Mouse (Mus musculus) spleen, postnatal 36 days (tissue): ENCODE results near the gene Antxr1.

Experiments
- DNase-seq, 2 experiments: peaks; one replicate each; pipeline ENCODE4 v3.0.0; 2022; ENCODE audit warnings: low spot score in 2 of 2, mixed read lengths in 1 of 2

Antxr1 gene

GRCm38 (mm10) chr6:87248226-87248834, 87.3 kb downstream of the Antxr1 start:
- DNase-seq = no peak

GRCm38 (mm10) chr6:87244117-87245100, 91.2 kb downstream of the Antxr1 start:
- no peak for DNase-seq

GRCm38 (mm10) chr6:87237260-87237659, 98.4 kb downstream of the Antxr1 start:
- DNase-seq = no peak

GRCm38 (mm10) chr6:87236061-87236460, 99.6 kb downstream of the Antxr1 start:
- no peak for DNase-seq

- no peak for DNase-seq
These were observed 102.5 kb downstream of the Antxr1 start for GRCm38 (mm10) chr6:87233111-87233510.

- DNase-seq = no peak
These were observed 105.6 kb downstream of the Antxr1 start for GRCm38 (mm10) chr6:87230041-87230440.

- no peak for DNase-seq
These were observed 107.7 kb downstream of the Antxr1 start for GRCm38 (mm10) chr6:87227940-87228339.

- DNase-seq = no peak
These were observed 109.3 kb downstream of the Antxr1 start for GRCm38 (mm10) chr6:87226315-87226714.

- no peak for DNase-seq
These were observed 110.3 kb downstream of the Antxr1 start for GRCm38 (mm10) chr6:87225286-87225685.

GRCm38 (mm10) chr6:87222854-87223631, 112.6 kb downstream of the Antxr1 start:
- no peak for DNase-seq

GRCm38 (mm10) chr6:87219061-87219992, 116.3 kb downstream of the Antxr1 start:
- DNase-seq = no peak

GRCm38 (mm10) chr6:87216114-87216591, 119.5 kb downstream of the Antxr1 start:
- no peak for DNase-seq

GRCm38 (mm10) chr6:87213262-87213661, 122.4 kb downstream of the Antxr1 start:
- DNase-seq = no peak

- no peak for DNase-seq
These were observed 124.1 kb downstream of the Antxr1 start for GRCm38 (mm10) chr6:87211551-87211950.

GRCm38 (mm10) chr6:87207373-87207982, 128.1 kb downstream of the Antxr1 start:
- DNase-seq = peak; percentile 32 to 34

GRCm38 (mm10) chr6:87206790-87207189, 128.8 kb downstream of the Antxr1 start:
- no peak for DNase-seq

- DNase-seq = no peak
These were observed 132.2 kb downstream of the Antxr1 start for GRCm38 (mm10) chr6:87203467-87203866.

- DNase-seq = no peak
These were observed 132.6 kb downstream of the Antxr1 start for GRCm38 (mm10) chr6:87203065-87203464.

- no peak for DNase-seq
These were observed 133.5 kb downstream of the Antxr1 start for GRCm38 (mm10) chr6:87202048-87202605.

GRCm38 (mm10) chr6:87189755-87190154, 145.9 kb downstream of the Antxr1 start:
- no peak for DNase-seq
